Mouse (Mus musculus) liver, embryonic 14.5 days (tissue): ENCODE measurements around the gene Tulp1.

Source experiments
- CTCF ChIP-seq: IDR thresholded peaks from 2 replicates; pipeline ENCODE4 v1.5.1; 2016; ENCODE audit warnings: antibody characterized with exemption, low read depth, control low read depth
- EP300 ChIP-seq: IDR thresholded peaks from 2 replicates; pipeline ENCODE4 v1.6.1; 2016; ENCODE audit warnings: antibody characterized with exemption, low read depth

GRCm38 (mm10) chr17:28365122-28365521 lies at the start of gene Tulp1:
- no peak for TF ChIP-seq EP300
- no peak for TF ChIP-seq CTCF
